Mouse (Mus musculus) testis, adult 2 months (tissue): ENCODE results near the gene Samd11.

ENCODE experiments used
- CTCF ChIP-seq: fragments of 200-500 bp; IDR thresholded peaks from 2 replicates; pipeline ENCODE4 v1.5.1; 2012; ENCODE audit warnings: low read depth, mild to moderate bottlenecking, inconsistent platforms, low read length, moderate library complexity; ENCODE audit not compliant: control insufficient read depth, insufficient read depth, insufficient replicate concordance
- POLR2A ChIP-seq: fragments of 200-500 bp; IDR thresholded peaks from 2 replicates; pipeline ENCODE4 v1.6.1; 2012; ENCODE audit warnings: low read depth, mild to moderate bottlenecking, inconsistent platforms, low read length, moderate library complexity; ENCODE audit not compliant: control insufficient read depth

DNA sequence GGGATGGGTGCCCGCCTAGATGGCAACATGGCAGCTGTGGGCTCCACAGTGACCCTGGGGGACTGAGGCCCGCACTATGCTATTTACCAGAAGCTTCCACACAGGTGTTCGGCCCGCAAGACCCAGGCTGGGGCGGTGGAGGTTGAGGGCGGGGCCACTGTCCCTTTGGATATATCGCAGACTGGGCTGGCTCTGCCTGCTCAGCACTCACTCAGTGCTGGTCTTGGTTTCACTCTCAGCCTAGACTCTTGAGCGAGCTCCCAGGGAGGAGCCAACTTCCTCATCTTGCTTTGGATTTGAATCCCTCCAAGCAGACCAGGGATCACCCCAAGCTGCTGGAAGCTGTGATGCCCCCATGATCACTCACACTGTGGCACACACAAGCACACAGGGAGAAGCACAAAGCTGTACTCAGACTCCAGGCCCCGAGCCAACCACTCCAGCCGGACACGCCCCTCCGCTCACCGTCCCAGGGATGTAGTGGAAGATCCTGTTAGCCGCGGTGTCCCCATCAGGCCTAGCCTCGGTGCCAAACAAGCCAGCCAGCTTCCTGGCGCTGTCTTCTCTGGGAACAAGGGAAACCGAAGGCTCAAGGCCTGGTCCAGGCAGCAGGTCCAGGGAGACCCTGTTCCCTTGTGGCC, 27.6 kb downstream of the Samd11 start:
- TF ChIP-seq CTCF (no peak), POLR2A (no peak)
